Mouse (Mus musculus) cerebellum, adult 18-20 months (tissue): ENCODE measurements around the gene Ubb.

Experiments used
- DNase-seq, 2 experiments: peaks; one replicate each; pipeline ENCODE4 v3.0.0; 2021

Gene Ubb

DNA sequence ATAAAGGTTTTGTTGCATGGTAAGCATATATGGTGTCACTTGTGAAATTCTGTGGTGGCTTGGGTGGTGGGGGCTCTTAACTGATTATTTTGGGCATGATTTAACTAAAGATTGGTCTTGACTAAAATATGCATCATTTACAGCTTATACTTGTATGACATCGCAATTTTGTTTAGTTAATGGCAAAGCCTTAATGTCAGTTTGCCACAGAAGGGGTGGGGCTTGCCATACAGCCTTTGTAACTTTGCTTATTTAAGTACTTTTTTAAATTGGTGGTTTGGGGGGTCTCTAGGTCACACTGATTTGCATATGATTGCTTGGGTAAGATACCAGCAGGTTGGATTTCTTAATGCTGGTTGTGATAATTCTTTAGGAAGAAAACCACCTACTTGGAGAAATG, 2.2 kb downstream of the Ubb start:
- no peak for DNase-seq

DNA sequence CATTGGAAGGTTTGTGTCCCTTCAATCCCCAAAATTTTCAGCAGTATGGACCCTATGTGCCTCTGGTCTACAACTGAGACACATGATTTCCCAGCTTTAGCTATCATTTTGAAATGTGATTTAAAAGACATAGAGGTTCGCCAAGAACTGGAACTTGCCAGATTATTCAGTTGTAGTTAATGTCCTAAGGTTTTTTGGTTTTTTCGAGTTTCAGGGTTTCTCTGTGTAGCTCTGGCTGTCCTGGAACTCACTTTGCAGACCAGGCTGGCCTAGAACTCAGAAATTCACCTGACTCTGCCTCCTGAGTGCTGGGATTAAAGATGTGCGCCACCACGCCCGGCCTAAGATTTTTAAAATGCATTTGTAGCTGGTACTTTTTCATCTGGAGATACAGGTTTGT, 2.7 kb downstream of the Ubb start:
- DNase-seq, result no peak

DNA sequence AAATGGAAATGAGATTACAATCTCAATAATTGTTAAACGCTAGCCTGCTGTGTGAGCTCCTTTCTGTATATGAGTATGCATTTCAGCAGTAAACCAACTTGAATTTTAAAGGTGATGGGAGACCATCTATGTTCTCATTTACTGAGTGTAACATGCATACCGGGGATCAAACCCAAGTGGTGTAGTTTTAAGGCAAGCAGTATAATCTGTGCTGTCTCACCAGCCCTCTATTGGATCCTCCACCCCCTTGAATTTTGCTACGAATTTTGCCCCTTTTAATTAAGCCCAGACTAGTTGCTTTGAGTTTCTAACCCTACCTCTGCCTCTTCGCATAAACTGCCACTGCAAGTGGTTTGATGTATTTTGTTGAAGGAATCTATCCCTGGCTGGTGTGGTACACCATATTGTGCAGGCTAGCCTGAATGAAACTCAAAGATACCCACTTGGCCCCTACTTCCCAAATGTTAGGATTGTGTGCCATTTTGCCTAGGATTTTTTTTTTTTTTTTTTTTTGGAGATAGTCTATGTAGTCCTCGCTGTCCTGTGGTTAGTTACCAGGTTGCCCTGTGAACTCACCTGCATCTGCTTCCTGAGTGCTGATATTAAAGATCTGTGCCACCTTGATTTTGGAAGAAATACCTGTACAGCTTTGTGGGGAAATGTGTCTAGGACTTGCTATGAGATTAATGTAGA, 3.3 kb downstream of the Ubb start:
- DNase-seq, result no peak

DNA sequence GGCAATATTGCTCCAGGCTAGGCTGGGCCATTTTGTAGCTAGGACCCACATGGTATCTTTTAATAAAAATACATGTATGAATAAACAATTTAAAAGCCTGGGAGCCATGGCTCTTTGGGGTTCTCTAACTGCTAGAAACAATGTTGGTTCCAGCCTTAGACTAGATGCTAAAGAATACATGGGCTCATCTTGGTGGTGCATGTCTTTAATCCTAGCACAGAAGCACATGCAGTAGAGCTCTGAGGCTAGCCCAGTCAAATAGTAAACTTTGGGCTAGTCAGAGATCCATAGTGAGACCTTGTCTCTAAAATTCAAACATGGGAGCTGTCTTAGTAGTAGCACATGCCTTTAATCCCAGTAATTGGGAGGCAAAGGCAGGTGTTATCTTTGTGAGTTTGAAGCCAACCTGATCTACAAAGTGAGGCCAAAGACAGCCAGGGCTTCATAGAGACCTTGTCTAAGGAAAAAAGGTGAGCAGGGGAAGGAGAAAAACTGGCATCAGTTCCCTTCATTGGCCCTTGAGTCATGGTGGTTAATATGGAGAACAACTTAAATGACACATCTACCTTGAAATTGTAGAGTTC, 4.1 kb downstream of the Ubb start:
- DNase-seq, result no peak

DNA sequence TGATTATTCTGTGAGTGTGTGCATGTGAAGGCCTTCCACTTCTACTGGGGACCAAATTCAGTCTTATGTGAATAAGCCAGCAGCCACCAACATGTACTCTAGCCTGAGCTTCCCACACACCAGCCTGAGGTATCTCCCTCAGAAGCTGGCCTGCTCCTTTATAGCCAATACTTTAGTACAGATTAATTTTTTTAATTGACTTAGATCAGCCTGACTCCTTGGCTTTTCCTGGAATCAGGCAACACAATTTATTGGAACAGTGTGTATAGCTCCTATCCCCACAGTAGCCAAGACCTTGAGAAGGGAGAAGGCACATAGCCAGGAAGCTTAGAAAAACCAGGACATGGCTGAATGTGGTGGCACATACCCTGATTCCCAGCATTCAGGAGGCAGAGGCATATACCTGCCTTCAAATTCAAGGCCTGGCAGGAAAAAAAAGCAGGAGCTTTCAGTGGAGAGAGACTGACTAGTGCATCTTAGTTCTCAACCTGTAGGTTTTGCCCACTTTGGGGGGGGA, 5.0 kb downstream of the Ubb start:
- no peak for DNase-seq

DNA sequence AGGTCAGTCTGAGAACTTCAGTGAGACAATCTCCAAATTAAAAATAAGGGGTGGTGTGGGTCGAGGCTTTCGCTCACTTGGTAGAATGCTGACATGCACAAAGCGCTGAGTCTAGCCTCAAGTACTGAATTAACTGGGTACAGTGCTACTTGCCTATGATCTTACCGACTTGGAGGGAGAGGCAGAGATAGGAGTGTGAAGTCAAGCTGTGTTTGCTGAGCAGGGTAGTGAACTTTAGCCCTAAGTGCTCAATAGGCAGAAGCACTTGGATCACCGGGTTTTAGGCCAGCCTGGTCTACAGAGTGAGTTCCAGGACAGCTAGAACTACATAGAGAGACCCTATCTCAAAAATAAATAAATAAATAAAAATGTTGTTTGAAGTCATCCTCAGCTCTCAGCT, 6.2 kb downstream of the Ubb start:
- no peak for DNase-seq

DNA sequence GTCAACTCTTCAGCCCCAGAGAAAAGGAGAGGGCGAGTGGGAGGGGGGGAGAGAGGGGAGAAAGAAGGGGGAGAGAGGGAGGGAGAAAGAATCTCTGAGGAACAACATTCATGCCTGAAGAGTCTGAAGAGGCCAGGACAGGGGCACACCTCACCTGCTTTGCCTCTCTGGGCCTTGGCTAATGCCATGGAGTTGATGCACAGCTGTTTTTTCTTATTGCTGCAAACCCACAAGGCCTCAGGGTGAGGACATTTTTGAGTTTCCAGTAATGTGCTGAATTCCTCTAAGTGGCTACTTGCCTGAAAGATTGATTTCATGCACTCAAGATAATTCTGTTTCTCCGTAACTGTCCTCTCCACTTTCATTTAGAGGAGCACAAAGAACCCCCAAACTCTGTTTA, 7.2 kb downstream of the Ubb start:
- no peak for DNase-seq

DNA sequence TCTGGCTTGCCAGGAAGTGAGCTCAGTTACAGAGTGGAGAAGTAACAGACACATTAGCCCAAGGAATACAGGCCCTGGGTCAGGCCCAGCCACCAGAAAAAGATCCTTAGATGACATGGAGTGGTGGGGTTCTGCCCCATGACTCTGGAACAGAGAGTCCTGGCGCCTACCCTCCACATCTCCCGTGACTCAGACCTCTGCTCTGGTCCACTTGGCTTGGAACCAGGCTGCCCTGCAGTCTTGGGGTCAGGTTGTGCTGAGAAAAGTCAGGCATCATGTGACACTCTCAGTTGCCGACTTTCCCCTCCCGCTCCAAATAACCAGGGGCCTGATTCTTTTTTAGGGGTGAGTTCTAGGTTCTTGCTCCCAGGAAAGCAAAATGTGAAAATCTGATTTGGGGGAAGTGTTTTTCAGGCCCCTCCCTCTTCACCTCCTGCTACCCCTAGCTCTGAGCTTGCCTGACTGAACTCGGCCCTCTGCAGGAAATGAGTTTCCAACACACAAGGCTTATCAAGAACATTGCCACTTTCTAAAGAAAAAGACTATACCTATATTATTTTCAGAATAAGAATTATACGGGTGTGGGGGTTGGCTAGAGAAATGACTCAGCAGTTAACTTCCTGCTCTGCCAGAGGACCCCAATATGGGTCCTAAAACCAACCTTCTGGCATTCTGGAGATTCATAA, 8.1 kb downstream of the Ubb start:
- DNase-seq, result no peak

DNA sequence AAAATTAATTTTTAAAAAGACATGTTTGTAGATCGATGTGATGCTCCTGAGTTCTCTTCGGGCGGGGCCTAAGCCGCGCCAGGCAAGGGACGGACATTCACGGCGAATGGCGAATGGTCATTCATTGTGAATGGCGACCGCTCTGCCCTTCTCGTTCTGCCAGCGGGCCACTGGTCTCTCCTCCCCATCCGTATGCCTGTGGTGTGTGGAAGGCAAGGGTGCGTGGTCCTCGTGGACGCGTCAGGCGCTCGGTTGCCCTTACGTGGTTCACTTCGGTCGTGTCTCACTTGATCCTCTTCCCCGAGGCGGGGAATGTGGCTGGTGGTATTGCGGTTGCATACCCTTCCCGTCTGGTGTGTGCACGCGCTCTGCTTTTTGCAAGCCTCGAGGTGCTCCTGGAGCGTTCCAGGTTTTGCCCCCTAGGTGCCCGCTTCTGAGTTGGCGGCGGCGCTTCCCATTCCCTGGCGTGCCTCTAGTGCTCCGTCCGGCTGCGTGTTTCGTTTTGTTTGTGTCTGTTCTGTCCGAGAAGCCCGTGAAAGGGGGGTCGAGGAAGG, 9.6 kb downstream of the Ubb start:
- DNase-seq, result peak; percentile 30 to 39

DNA sequence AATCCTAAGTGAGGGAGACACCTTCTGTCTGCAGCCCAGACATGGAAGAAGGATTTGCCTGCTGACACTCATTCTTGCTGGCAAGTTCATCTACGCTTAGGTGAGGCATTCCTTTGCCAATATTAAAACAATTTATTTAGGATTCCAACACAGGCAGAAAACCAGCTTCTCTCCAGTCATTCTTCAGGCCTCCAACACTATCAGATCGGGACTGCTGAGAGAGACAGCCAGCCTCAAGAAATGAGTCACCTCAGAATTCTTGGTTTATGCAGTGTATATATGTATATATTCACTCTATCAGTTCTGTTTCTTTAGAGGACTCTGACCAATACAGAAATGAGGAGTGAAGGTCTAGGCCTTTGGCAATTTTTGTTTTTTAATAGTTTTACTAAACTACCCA, 12.6 kb downstream of the Ubb start:
- DNase-seq, result no peak

DNA sequence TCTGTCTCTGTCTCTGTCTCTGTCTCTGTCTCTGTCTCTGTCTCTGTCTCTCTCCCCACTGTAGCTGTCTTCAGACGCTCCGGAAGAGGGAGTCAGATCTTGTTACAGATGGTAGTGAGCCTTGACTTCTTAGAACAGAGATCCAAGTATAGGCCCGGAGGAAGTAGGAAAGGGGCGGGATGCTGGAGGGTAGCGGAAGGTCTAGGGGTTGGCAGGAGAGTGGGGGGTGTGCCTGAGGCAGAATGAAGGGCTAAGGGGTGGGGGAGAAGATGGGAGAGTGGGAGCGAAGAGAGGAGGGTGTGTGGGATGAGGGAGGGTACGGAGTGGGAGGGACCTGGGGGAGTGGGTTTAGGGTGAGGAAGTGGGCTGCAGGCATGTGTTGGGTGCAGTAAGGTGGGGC, 14.8 kb downstream of the Ubb start:
- no peak for DNase-seq

DNA sequence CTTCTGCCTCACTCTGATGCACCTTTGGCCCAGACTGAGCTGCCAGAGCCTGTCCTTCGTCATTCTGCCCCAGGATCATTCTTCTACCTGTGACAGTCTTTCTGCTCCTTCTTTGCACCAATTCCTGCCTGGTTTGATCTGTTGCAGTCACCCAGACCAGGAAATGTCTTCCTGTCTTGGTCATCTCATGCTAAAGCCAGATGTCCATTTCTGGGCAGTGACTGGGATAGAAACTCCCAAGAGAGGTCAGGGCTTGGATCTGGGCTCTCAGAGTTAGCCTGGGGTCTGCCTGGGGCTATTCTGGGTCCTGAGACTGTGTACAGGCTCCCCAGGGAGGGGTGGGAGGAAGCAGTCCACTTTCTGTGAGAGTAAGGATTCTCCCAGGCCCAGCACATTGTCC, 15.2 kb downstream of the Ubb start:
- no peak for DNase-seq

DNA sequence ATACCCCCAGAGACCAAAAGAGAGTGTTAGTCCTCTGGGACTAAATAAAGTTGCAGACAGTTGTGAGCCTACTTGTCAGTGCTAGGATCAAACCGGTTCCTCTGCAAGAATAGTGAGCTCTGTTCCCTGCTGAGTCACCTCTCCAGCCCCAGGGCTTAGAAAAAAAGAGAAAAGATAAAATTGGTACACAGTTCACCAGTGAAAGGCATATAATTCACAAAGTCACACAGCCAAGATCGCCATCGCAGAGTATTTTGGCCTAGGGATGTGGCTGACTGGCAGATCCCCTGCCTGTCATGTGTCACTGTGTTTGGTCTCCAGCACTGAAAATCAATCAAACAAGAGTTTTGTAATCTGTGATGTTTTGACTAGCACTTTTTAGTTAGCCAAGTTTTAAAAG, 17.3 kb downstream of the Ubb start:
- DNase-seq, result no peak

DNA sequence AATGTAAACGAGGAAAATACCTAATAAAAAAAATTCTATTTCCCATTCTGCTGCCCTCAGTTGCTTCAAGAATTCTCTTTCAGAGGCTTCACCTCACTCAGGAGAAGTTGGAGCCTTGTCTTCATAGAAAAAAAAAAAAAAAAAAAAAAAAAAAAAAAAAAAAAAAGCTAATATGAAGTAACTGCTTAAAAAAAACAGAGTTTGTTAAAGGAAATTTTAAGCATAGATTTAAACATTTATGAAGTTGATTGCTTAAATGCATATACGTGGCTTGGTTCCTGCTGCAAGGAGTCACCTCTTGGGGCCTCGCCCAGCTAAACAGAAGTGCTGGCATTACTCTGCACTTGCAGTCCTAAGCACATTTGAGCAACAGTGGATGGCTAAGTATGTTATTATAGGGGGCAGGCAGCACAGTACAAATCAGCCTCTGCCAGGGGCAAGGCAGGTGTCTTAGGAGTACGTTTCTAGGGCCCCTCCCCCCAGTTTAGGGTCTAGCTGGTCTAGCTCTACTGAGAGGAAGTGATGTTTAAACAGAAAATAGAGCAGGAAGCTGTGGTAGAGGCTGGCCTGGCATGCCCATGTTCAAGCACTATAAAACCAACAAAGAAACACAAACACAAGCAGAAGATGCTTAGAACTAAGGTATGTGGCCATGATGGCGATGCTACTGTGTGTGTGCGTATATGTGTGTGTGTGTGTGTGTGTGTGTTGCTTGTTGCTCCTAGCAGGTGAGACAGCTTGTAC, 23.2 kb downstream of the Ubb start, which contains the start of gene Trpv2:
Trpv2 (plus strand) TSS at position 528 of the 744 bp plus-strand sequence.
- no peak for DNase-seq

DNA sequence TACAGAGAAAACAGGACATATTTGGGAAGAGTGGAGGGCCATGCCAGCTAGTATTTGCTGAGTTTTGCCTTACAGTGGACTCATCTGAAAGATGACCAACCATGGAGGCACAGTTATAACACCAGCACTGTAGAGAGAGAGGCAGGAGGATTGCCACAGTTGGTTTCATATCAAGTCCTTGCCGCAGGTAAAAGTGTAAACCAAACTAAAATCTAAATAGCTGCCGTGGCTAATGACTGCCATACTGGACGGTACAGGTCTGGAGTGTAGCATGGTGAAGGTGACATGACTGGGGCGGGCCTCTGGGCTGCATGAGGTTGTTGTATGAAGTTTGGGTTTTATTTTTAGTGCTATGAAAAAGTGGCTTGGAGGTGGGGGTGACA, 23.7 kb downstream of the Ubb start:
- DNase-seq, result no peak

DNA sequence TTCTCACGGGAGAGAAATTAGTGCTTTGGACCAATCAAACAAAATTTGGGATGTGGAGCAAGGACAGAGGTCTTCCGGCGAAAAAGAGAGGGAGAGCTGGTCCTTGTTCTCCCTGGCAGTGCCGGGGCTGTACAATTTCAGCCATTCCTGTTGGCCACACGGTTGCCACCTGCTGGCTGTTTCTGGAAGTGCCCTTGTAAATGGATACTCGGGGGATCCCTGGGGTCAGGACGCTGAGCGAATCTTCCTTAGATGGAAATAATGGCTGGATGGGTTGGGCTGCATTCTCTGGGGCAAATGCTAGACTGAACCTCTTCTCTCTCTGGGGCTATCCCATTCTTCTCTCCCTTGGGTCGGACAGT, 24.3 kb downstream of the Ubb start:
- DNase-seq, result peak; percentile 92 to 94

DNA sequence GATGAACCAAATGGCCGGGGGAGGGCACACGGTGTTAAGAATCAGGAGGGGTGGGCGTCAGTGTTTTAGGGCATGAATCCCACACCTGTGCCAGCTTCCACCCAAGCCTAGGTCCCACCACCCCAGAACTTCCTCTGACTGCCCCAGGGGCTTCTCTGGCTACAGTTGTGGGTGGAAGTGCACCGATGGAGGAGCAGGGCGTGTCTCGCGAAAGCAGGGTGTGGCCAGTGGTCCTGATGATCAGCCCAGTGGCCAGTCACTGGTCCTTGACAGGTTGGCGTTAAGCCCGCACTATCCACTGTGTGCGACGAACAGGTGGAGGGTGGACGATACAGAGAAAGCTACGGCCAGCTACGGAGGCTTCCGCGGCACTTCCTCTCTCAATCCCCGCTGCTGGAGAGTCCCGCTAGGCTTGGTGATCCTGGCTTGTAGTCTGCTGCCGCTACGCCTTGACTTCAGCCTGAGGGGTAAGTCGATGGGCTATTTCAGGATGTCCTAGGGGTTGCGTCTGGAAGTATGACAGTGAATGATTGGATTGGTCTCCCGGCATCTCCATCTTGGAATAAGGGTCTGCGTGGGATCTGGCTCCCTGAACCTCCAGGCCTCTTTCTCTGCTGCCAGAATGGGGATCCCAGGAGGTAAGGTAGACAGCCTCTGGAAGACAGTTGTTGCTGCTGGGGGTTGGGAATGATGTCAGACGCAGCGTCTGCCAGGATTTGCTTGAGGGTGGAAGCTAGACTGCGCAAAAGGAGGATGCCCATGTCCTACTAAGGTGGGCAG, 24.9 kb downstream of the Ubb start:
- peak; percentile 82 to 84 for DNase-seq

DNA sequence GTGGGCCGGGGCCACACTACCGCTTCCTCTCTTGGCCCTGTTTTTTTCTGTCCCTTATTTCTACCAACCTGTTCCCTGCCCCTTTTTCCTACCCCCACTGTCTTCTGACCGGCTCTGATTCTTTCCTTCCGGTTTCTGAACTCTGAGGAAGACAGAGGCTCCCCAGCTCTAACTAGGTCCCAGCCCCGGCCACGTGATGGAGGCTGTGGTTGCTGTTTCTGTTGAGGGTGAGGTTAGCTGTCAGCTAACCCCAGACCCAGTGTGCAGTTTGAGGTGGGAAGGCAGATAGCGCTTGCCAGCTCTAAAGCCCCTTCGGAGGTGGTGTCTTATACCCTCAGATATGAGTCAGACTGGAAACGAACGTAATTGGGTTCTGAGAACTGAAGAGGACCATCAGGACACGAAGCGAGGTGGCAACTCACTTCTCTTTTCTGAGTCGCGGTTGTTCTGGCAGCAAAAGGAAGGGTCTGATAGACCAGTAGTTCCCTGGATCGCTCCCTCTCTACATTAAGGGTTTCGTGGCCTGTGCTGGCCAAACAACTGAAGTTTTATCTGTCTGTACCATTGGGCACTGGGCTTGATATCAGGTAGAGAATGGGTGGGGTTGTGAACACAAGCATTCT, 25.7 kb downstream of the Ubb start:
- peak in 1 of 2 experiments; percentile 29 for DNase-seq

DNA sequence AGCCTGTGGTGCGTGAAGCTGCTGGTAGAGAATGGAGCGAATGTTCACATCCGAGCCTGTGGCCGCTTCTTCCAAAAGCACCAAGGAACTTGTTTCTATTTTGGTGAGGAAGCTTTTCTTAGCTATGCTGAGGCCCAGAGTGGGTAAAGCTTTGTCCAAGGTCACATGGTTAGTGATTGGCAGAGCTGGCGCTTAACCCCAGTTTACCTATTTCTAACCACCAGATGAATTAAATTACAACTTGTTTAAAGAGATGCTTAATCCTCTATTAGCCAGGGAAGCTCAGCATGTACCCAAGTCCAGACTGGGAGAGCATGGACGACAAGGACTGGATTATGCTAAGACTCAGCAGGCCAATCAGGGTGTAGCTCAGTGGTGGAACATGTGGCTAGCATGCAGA, 32.1 kb downstream of the Ubb start:
- DNase-seq, result no peak

DNA sequence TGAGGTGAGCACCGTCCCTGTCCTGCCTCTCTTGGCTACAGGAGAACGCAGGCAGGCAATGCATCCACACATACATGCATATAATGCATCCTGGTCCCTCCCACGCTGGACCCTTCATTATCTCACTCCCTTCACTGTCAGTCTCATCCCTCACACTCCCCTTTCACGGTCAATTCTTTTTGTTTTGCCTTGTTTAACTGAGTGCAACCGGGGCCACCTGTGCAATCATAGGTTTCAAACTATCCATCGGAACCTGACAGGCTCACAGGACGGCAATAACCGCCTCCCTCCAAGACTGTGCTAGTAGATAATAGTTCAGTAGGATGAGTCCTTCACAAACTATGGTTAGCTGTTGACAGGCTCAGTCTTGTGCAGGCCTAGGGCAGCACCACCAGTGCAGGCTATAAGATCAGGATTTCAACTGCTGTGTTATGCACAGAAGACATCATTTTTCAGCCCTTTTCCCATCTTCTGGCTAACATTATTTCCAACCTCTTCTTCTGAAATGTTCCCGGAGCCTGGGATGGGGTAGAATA, 33.8 kb downstream of the Ubb start:
- DNase-seq, result no peak

DNA sequence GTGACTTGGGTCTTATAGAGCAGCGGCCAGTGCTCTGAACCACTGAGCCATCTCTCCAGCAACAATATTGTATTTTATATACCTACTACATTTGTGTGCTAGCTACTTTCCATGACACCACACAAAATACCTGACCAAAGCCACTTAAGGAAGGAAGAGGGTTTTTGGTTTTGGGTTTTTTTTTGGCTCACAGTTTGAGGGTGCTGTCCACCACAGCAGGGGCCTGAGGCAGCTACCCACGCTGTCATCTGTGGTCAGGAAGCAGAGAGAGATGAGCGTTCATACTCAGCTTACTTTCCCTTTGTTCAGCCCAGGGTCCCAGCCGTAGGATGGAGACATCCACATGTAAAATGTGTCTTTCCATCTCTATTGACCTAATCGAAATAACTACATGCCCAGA, 36.1 kb downstream of the Ubb start:
- no peak for DNase-seq

DNA sequence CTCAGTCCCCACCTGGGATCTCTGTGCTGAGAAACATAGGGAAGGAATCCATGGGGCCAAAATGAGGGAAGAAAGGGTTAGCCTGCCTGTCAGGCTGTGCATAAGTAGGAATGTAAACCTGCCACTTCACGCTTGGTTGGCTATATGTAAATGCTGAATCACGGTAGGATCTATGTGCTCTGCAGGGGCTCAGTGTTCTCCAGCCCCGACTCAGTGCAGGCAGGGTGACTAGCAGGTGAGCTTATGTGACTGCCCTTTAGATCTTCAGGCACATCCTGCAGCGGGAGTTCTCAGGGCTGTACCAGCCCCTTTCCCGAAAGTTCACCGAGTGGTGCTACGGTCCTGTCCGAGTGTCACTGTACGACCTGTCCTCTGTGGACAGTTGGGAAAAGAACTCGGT, 38.4 kb downstream of the Ubb start:
- no peak for DNase-seq
